Mouse (Mus musculus) MEL (cell line): ENCODE results near the gene Tob2.

Source experiments
- BHLHE40 ChIP-seq: IDR thresholded peaks from 2 replicates; pipeline ENCODE4 v1.6.1; 2012; ENCODE audit warnings: low read depth, mild to moderate bottlenecking, inconsistent platforms, low read length, improper control_type of control experiment, borderline replicate concordance
- CTCF ChIP-seq, 3 experiments: IDR thresholded peaks in 2 of 3; conservative IDR thresholded peaks in 1 of 3; 2 replicates each; pipeline ENCODE4 v1.5.1; 2011 to 2012; ENCODE audit warnings: low read length in 3 of 3, low read depth in 2 of 3, mild to moderate bottlenecking in 2 of 3, improper control_type of control experiment in 1 of 3, inconsistent platforms in 1 of 3, mixed read lengths in 1 of 3, moderate library complexity in 1 of 3; ENCODE audit not compliant: control insufficient read depth in 1 of 3, insufficient read depth in 1 of 3, poor library complexity in 1 of 3, severe bottlenecking in 1 of 3
- EP300 ChIP-seq, 2 experiments: IDR thresholded peaks; 2 replicates each; pipeline ENCODE4 v1.6.1; 2011; ENCODE audit warnings: improper control_type of control experiment in 2 of 2, low read length in 2 of 2, low read depth in 1 of 2, mild to moderate bottlenecking in 1 of 2
- HCFC1 ChIP-seq: IDR thresholded peaks from 2 replicates; pipeline ENCODE4 v1.6.1; 2012; ENCODE audit warnings: low read depth, mild to moderate bottlenecking, inconsistent platforms, low read length, improper control_type of control experiment, moderate library complexity
- JUND ChIP-seq: IDR thresholded peaks from 2 replicates; pipeline ENCODE4 v1.6.1; 2011; ENCODE audit warnings: low read depth, mild to moderate bottlenecking, improper control_type of control experiment, low read length
- KAT2A ChIP-seq: conservative IDR thresholded peaks from 2 replicates; pipeline ENCODE4 v1.6.1; 2012; ENCODE audit warnings: low read depth, low read length, improper control_type of control experiment, inconsistent platforms
- MAX ChIP-seq: IDR thresholded peaks from 2 replicates; pipeline ENCODE4 v1.6.1; 2011; ENCODE audit warnings: low read length, improper control_type of control experiment
- RCOR1 ChIP-seq: IDR thresholded peaks from 2 replicates; pipeline ENCODE4 v1.6.1; 2012; ENCODE audit warnings: low read depth, mild to moderate bottlenecking, inconsistent platforms, low read length, improper control_type of control experiment
- ZNF384 ChIP-seq: IDR thresholded peaks from 2 replicates; pipeline ENCODE4 v1.6.1; 2012; ENCODE audit warnings: low read depth, mild to moderate bottlenecking, inconsistent platforms, low read length, improper control_type of control experiment

- TF ChIP-seq RCOR1, result no peak
- TF ChIP-seq MAX, result no peak
- TF ChIP-seq JUND, result no peak
- TF ChIP-seq BHLHE40, result no peak
- TF ChIP-seq CTCF (IDR thresholded peaks at IDR 0.05 in 2 of 3, conservative IDR thresholded peaks at IDR 0.05 in 1 of 3; ENCODE audit: control insufficient read depth in 1 of 3, insufficient read depth in 1 of 3, low read depth in 2 of 3, low read length in 3 of 3, poor library complexity in 1 of 3, severe bottlenecking in 1 of 3), result no peak
- TF ChIP-seq EP300 (IDR thresholded peaks at IDR 0.05; ENCODE audit: low read depth in 1 of 2, low read length in 2 of 2), result no peak
- no peak for TF ChIP-seq HCFC1
- TF ChIP-seq KAT2A, result no peak
- no peak for TF ChIP-seq ZNF384
Measured at GRCm38 (mm10) chr15:81806621-81807404, 51.8 kb downstream of the Tob2 start.
